Mouse (Mus musculus) MEL (cell line): ENCODE measurements around the gene Coro2b.

ENCODE experiments used
- CHD2 ChIP-seq: IDR thresholded peaks from 2 replicates; pipeline ENCODE4 v1.6.1; 2011; ENCODE audit warnings: low read length, improper control_type of control experiment
- CTCF ChIP-seq, 3 experiments: IDR thresholded peaks in 2 of 3; conservative IDR thresholded peaks in 1 of 3; 2 replicates each; pipeline ENCODE4 v1.5.1; 2011 to 2012; ENCODE audit warnings: low read length in 3 of 3, low read depth in 2 of 3, mild to moderate bottlenecking in 2 of 3, improper control_type of control experiment in 1 of 3, inconsistent platforms in 1 of 3, mixed read lengths in 1 of 3, moderate library complexity in 1 of 3; ENCODE audit not compliant: control insufficient read depth in 1 of 3, insufficient read depth in 1 of 3, poor library complexity in 1 of 3, severe bottlenecking in 1 of 3
- E2F4 ChIP-seq: IDR thresholded peaks from 2 replicates; pipeline ENCODE4 v1.6.1; 2011; ENCODE audit warnings: low read depth, low read length, improper control_type of control experiment, borderline replicate concordance
- ELF1 ChIP-seq: IDR thresholded peaks from 2 replicates; pipeline ENCODE4 v1.6.1; 2014; ENCODE audit warnings: low read depth, mild to moderate bottlenecking, inconsistent platforms, low read length, improper control_type of control experiment, moderate library complexity
- ETS1 ChIP-seq: IDR thresholded peaks from 2 replicates; pipeline ENCODE4 v1.6.1; 2012; ENCODE audit warnings: low read depth, mild to moderate bottlenecking, inconsistent platforms, low read length, improper control_type of control experiment, moderate library complexity
- KAT2A ChIP-seq: conservative IDR thresholded peaks from 2 replicates; pipeline ENCODE4 v1.6.1; 2012; ENCODE audit warnings: low read depth, low read length, improper control_type of control experiment, inconsistent platforms
- POLR2A ChIP-seq, 2 experiments: IDR thresholded peaks; 2 replicates each; pipeline ENCODE4 v1.6.1; 2011 to 2012; ENCODE audit warnings: low read length in 2 of 2, mild to moderate bottlenecking in 2 of 2, control low read depth in 1 of 2, improper control_type of control experiment in 1 of 2, low read depth in 1 of 2, moderate library complexity in 1 of 2; ENCODE audit not compliant: control insufficient read depth in 1 of 2, insufficient read depth in 1 of 2, poor library complexity in 1 of 2
- POLR2AphosphoS5 ChIP-seq: IDR thresholded peaks from 2 replicates; pipeline ENCODE4 v1.6.1; 2012; ENCODE audit warnings: low read depth, borderline replicate concordance, mild to moderate bottlenecking, inconsistent platforms, low read length, moderate library complexity, mixed read lengths
- RCOR1 ChIP-seq: IDR thresholded peaks from 2 replicates; pipeline ENCODE4 v1.6.1; 2012; ENCODE audit warnings: low read depth, mild to moderate bottlenecking, inconsistent platforms, low read length, improper control_type of control experiment
- SMC3 ChIP-seq: IDR thresholded peaks from 2 replicates; pipeline ENCODE4 v1.6.1; 2011; ENCODE audit warnings: low read depth, low read length, improper control_type of control experiment
- TCF12 ChIP-seq: IDR thresholded peaks from 2 replicates; pipeline ENCODE4 v1.6.1; 2014; ENCODE audit warnings: low read depth, mild to moderate bottlenecking, inconsistent platforms, low read length, improper control_type of control experiment, moderate library complexity

DNA sequence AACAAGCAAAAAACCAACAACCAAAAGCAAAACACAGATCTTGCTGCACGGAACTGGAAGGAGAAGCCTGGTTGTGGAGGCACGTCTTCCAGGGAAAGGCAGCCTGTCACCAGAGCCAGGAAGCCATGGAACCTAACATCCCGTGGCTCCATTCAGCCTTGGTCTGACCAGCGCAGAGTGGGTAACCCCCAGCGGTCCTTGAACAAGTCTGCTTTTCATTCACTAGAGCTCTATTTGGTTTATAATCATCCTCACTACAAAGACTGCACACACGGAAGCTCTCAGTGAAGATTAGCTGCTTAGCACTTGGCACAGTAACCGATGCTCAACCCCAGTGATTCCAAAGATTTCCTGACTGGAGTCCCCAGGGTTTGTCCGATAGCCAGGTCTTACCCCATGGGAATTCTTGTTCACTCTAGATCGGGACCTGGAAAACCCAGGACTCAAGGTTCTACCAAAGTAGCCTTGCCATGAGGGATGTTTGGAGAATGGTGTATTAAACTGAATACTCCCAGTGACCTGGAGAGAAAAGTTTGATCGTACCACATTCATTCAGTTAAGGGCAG lies 154.2 kb downstream of the Coro2b start:
- TF ChIP-seq POLR2AphosphoS5 (no peak), CTCF (IDR thresholded peaks at IDR 0.05 in 2 of 3, conservative IDR thresholded peaks at IDR 0.05 in 1 of 3; ENCODE audit: control insufficient read depth in 1 of 3, insufficient read depth in 1 of 3, low read depth in 2 of 3, low read length in 3 of 3, poor library complexity in 1 of 3, severe bottlenecking in 1 of 3) (no peak), RCOR1 (no peak), TCF12 (no peak), CHD2 (no peak), POLR2A (IDR thresholded peaks at IDR 0.05; ENCODE audit: control insufficient read depth in 1 of 2, insufficient read depth in 1 of 2, low read depth in 1 of 2, low read length in 2 of 2, poor library complexity in 1 of 2) (no peak), E2F4 (no peak), KAT2A (no peak), ETS1 (no peak), SMC3 (no peak), ELF1 (no peak)
